Mouse (Mus musculus): ENCODE data around the gene Rufy1. TPM values are rescaled to one million over a fixed set of nuclear protein-coding genes. Genes with fewer than 3 reads are reported as not detected.
"Not testable (repeated sequence)": the region's sequence is repeated elsewhere in the genome, so short reads cannot be mapped to it uniquely, and the experiment has no call there.

The Rufy1 gene
- total RNA-seq, 2 experiments from 2014 or later = 29.8 to 29.9 TPM

GRCm38 (mm10) chr11:50387167-50387679, 43.7 kb downstream of the Rufy1 start:
- intact Hi-C loops (cut with DNase I) = loop anchor here (10.0 kb wide), 1 partner anchor 1328 kb away; no protein-coding TSS in a partner anchor

DNA sequence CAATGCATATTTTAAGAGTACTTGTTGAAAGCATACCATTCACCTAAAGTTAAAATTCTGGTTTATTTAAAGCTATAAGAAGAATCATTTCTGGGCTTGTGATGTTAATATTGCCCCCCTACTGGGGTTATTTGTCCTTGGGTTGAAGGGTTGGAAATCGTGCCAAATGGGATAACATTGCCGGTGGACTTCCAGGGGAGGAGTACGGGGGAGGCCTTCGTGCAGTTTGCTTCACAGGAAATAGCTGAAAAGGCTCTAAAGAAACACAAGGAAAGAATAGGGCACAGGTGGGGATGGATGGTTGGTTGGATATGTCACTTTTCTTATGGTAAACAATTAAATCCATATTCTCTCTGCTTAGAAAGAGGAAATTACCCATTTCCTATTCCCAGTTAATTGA, 49.6 kb downstream of the Rufy1 start:
- DNase-seq = no peak
- intact Hi-C loops (cut with DNase I) = loop anchor here (10.0 kb wide), 1 partner anchor 1333 kb away; no protein-coding TSS in a partner anchor

More at GRCm38 (mm10) chr11:50387167-50387679, 43.7 kb downstream of the Rufy1 start:
- no peak for DNase-seq

DNA sequence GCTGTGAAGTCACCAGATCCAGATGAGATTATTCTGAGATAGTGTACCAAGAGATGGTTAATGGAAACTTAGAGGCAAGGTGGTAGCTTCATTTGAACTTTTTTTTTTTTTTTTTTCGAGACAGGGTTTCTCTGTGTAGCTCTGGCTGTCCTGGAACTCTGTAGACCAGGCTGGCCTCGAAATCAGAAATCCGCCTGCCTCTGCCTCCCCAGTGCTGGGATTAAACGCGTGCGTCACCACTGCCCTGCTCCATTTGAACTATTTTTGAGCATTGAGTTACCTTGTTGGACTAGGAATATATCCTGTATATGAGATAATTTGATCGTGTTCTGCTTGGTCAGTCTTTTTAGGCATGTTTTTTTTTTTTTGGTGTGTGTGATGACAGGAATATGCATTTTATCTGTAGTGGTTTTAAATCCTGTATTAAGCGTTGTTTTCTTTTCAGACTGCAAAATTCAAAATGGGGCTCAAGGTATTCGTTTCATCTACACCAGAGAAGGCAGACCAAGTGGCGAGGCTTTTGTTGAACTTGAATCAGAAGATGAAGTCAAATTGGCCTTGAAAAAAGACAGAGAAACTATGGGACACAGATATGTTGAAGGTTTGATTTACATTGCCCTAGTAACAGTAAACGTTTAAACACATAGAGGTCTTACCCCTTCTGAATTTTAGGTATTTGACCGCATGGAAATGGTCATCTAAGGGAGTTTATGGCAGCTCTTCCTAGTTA, 51.7 kb downstream of the Rufy1 start:
- intact Hi-C loops (cut with DNase I) = loop anchor here (5.0 kb wide), 1 partner anchor 87 kb away; the partner anchor contains the start of gene Maml1

DNA sequence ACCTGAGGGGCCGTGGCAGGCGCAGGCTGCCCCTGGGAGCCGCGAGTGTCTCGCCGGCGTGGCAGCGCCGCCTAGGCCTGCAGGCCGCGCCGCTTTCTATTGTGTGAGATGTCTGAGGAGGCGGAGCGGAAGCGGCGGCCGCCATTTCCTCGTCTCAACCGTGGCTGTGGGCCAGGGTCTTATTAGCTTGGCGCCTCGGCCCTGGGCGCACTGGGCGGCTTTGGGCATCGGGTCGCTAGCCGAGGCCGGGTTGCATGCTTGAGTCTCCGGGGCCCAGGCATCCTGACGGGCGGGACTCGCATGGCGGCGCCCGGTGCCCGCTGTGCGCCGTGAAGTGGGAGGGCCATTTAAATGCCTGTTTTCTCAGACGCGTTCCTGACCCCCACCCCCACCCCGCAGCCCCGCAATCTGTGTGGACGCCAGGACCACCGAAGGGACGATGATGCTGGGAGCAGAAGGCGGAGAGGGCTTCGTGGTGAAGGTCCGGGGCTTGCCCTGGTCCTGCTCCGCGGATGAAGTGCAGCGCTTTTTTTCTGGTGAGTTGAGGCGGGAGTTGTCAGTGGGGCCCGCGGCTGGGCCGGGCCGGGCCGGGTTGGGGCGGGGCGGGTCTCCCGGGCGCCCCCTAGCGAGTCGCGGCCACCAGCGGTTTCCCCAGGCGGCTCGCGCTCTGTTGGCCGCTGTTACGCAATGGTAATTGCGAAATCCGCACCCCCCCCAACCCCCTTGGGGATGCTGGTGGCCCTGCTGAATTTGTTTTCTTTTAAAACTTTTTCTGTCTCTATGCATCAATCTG, 52.8 kb downstream of the Rufy1 start:
- peak; percentile 91 to 93 for DNase-seq
- intact Hi-C loops (cut with DNase I) = loop anchor here (5.0 kb wide), 1 partner anchor 86 kb away; the partner anchor contains the start of gene Maml1

More for the DNA sequence above, 51.7 kb downstream of the Rufy1 start:
- no peak for DNase-seq

DNA sequence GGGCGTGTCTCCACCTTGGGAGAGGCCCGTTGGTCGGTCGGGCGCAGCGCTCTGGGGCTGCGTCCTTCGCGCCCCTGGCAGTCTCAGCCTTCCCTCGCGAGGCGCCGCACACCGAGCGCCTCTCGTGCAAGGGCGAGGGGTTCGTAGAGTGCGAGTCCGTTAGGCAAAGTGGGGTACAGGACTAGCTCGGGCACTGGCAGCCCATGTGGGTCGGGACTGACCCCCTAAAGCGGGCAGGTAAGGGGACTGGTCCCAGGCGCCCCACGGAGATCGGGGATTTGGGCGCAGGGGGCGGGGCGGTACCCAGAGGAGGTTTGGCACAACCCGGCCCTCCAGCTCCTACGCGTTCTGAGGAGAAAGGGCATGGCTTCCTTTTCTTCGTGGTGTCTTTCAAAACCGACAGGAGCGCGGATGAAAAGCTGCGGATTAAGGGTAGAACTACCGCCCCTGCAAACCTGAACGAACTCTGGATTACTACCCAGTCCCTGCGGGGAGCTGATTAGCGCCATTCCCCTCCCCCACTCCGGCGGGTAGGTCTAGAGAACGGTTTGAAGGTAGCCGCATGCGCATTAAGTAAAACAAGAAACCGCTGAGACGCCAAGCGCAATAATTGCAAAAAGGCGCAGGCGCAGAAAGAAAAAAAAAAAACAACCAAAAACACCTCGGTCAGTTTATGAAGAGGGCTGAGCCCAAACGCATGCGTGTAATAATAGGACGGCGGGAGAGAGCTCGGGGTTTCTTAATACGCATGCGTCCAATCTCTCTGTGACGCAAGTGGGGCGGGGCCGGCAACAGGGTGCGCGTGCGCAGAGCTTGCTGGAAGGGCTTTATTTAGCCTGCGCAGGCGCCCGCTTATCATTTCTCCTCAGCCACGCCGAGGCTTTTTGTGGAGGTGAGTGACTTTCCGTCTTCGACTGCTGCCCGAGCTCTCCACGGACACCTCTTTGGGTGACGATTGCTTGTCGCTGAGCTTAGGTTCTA, 53.7 kb downstream of the Rufy1 start, which contains the start of gene Hnrnph1:
Gene Hnrnph1, plus strand, starts transcription at position 80 of the 981 bp plus-strand sequence.
- DNase-seq = peak; percentile 99 to 100
- intact Hi-C loops (cut with DNase I) = loop anchor here (5.0 kb wide), 1 partner anchor 85 kb away; the partner anchor contains the start of gene Maml1

DNA sequence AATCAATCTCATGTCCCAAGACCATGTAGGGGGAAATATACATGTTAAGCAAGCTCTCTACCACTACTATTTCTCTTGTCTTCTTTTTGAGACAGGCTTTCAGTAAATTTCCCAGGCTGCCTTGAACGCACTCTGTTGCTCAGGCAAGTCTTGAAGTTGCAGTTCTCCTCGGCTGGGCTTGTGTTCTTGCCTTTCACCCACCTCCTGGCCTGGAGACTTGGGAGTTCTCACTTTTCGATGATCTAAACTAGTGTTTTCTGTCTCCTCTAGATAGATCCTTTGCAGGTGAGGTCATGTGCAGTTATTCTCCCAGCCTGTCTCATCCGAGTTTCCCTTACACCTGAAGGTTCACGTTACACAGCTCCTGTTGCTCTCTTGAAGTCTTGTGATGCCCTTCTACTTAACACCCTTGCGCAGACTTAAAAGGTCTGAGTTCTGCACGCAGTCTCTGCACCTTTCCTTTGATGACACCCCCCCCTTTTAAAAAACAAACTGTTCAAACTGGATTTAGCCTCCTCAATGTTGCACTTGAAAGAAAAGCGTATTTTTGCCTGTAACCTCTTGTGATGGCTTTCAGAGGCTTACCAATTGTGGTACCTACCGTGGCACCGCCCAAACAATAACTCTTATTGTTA, 54.7 kb downstream of the Rufy1 start:
- DNase-seq = no peak
- intact Hi-C loops (cut with DNase I) = loop anchor here (5.0 kb wide), 1 partner anchor 84 kb away; the partner anchor contains the start of gene Maml1

DNA sequence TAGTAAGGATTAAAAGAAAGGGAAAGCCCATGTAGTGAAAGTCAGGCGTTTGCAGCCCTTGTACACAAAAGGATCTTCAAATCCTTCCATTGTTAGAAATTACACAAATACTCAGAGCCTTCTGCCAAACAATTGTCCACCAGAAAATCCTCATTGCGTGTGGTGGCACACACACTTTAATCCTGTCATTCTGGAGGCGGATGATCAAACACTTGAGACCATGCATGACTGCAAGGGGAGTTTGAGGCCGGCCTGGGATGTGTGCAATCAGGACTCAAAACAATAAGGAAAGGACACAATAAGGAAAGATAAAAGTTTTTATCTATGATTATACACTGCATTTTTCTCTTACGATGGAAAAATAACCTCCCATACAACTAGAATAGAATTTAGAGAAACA, 55.5 kb downstream of the Rufy1 start:
- no peak for DNase-seq
- intact Hi-C loops (cut with DNase I) = loop anchor here (5.0 kb wide), 1 partner anchor 83 kb away; the partner anchor contains the start of gene Maml1

DNA sequence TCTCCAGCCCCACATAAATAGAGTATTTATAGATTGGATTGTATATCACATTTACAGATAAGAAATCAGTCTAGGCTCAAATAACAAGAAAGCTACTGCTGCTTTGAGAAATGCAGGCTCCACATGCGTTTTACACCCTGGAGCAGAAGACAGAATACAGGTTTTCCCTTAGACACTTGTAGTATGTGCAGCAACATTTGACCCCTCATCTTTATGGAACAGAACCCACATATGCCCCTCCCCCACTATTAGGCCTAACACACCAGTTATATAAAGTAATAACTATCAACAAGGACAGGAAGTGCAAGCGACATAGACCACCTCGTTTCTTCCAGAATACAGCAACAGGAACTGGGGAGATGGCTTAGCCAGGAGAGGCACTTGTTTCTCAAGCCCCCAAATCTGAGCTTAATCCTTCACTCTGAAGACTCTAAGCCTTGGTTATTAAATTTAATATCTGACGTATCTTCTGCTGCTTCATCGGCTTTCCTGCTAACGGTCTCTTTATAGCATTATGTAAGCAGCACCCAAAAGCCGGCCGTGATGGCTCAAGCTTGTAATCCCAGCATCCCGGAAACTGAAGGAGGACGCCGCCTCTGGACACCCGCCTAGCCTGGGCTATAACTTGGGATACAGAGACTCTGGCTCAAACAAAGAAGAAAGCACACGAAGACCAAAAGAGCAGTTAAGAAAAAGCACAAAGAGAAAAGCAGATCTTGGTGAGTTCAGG, 56.5 kb downstream of the Rufy1 start:
- no peak for DNase-seq
- intact Hi-C loops (cut with DNase I) = loop anchor here (5.0 kb wide), 1 partner anchor 82 kb away; the partner anchor contains the start of gene Maml1

GRCm38 (mm10) chr11:50373621-50374020, 57.3 kb downstream of the Rufy1 start:
- intact Hi-C loops (cut with DNase I) = no loop called here

GRCm38 (mm10) chr11:50373086-50373485, 57.8 kb downstream of the Rufy1 start:
- intact Hi-C loops (cut with DNase I) = no loop called here
- DNase-seq = no peak

More at GRCm38 (mm10) chr11:50373621-50374020, 57.3 kb downstream of the Rufy1 start:
- no peak for DNase-seq

DNA sequence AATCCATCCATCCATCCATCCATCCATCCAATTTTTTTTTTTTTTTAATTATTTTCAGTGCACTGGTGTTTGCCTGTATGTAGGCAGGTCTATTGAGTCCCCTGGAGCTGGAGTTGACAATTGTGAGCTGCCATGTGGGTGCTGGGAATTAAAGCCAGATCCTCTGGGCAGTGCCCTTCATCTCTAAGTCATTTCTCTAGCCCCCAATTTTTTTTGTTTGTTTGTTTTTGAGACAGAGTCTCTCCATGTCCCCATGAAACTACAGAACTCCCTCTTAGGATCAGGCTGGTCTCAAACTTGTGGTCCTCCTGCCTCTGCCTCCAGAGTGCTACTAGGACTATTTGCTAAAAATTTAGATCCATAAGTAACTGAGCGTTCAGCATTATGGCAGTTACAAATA, 59.0 kb downstream of the Rufy1 start:
- no peak for DNase-seq
- intact Hi-C loops (cut with DNase I) = no loop called here

DNA sequence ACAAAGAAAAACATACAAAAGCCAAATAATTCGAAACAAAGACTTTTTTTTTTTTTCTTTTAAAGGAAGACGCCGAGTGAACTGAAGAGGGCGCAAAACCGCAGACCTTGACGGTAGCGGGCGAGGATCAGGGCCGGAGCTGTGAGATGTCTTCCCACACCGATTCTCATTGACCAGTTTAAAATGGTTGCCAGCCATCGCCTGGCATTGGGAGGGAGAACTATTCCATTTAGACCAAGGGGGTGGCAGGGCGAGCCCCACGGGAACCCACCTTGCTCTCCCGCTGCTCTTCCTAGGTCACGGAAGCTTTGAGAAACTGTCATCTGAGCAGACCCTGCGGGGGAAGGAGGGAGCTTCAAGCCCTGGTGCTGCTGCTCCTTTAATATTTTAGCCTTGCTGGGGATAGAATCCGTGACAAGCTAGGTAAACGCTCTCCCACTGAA, 59.5 kb downstream of the Rufy1 start:
- DNase-seq = peak; percentile 49 to 61
- intact Hi-C loops (cut with DNase I) = no loop called here

DNA sequence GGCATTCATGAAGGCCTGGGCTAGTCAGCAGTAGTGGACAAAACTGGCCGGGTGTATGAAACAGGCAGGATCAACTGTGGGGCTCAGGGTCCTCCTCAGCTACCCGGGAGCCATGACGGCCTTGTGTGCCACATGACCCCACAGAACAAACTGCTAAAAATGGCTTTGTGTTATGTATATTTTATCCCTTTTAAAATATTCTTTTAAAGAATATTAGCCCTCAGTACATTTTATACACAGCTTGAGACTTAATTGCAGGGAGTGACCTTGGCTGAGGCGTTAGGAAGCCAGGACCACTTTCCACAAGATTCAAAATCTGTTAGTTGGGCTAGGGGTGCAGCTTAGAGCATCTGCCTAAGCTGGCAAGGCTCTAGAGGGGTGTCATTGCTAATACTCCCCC, 60.0 kb downstream of the Rufy1 start:
- intact Hi-C loops (cut with DNase I) = no loop called here

GRCm38 (mm10) chr11:50369360-50369911, 61.5 kb downstream of the Rufy1 start:
- intact Hi-C loops (cut with DNase I) = loop anchor here (5.0 kb wide), 1 partner anchor 207 kb away; no protein-coding TSS in a partner anchor
- no peak for DNase-seq

More for the DNA sequence above, 60.0 kb downstream of the Rufy1 start:
- no peak for DNase-seq

DNA sequence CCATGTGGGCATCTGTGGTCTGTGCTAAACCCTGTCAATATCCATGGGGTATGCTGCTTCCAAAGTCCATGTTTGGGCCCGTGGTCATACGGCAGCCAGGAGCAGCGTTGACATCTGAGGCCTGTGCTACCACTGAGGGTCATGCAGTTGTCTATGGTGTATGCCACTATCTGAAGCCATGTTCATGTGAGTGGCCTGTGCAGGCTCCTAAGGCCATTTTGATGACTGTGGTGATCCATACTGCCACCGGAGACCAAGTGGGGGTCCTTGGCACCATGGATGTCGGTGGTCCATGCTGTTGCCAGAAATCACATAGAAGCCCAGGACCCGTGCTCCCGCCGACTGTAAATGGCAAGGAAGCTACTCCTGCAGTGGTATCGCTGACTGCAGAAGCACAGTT, 63.4 kb downstream of the Rufy1 start:
- DNase-seq = no peak
- intact Hi-C loops (cut with DNase I) = loop anchor here (5.0 kb wide), 1 partner anchor 205 kb away; no protein-coding TSS in a partner anchor

GRCm38 (mm10) chr11:50365322-50365721, 65.6 kb downstream of the Rufy1 start:
- DNase-seq = no peak
- intact Hi-C loops (cut with DNase I) = loop anchor here (2.0 to 5.0 kb wide), 3 partner anchors 73 to 203 kb away; partner anchors contain the start of gene Maml1

- peak; percentile 76 for DNase-seq
- intact Hi-C loops (cut with DNase I) = loop anchor here (2.0 to 5.0 kb wide), 4 partner anchors 42 to 377 kb away; partner anchors contain the start of gene Maml1
Measured at GRCm38 (mm10) chr11:50364548-50364947, 66.4 kb downstream of the Rufy1 start.

GRCm38 (mm10) chr11:50361282-50361681, 69.6 kb downstream of the Rufy1 start:
- DNase-seq = not testable (repeated sequence)
- intact Hi-C loops (cut with DNase I) = loop anchor here (5.0 kb wide), 2 partner anchors 39 to 374 kb away; no protein-coding TSS in a partner anchor

Measured in heart, postnatal 36 days (tissue).